Mouse (Mus musculus) lung, embryonic 14.5 days (tissue): ENCODE data around the gene Oaz2. TPM values are rescaled to one million over a fixed set of nuclear protein-coding genes. Genes with fewer than 3 reads are reported as not detected.

Experiments
- ATAC-seq: fragments of 200-750 bp; cut with Nextera tagmentation; 2 replicates; pipeline ENCODE4 v1.8.0; 2017; ENCODE audit warnings: mild to moderate bottlenecking, moderate TSS enrichment, moderate library complexity; ENCODE audit not compliant: insufficient read depth
- DNase-seq: peaks from one replicate; pipeline ENCODE4 v3.0.0-alpha.2; 2015
- H3K27ac ChIP-seq: fragments of 300-500 bp; sonication (generic); 2 replicates; pipeline ENCODE4 v1.5.1; 2014; ENCODE audit warnings: low read depth, mild to moderate bottlenecking, moderate library complexity
- H3K27me3 ChIP-seq: fragments of 300-500 bp; sonication (generic); 2 replicates; pipeline ENCODE4 v1.6.1; 2014; ENCODE audit warnings: low read length, control low read depth; ENCODE audit not compliant: insufficient read depth
- H3K36me3 ChIP-seq: fragments of 300-500 bp; sonication (generic); 2 replicates; pipeline ENCODE4 v1.6.1; 2014; ENCODE audit warnings: control low read depth; ENCODE audit not compliant: insufficient read depth
- H3K4me1 ChIP-seq: fragments of 300-500 bp; sonication (generic); 2 replicates; pipeline ENCODE4 v1.6.1; 2014; ENCODE audit warnings: antibody characterized with exemption, control low read depth; ENCODE audit not compliant: insufficient read depth
- H3K4me2 ChIP-seq: fragments of 300-500 bp; sonication (generic); 2 replicates; pipeline ENCODE4 v1.6.1; 2014; ENCODE audit warnings: mild to moderate bottlenecking
- H3K4me3 ChIP-seq: fragments of 300-500 bp; sonication (generic); 2 replicates; pipeline ENCODE4 v1.5.1; 2014; ENCODE audit warnings: low read depth, low read length
- H3K9ac ChIP-seq: fragments of 300-500 bp; sonication (generic); 2 replicates; pipeline ENCODE4 v1.6.1; 2014
- H3K9me3 ChIP-seq: fragments of 300-500 bp; sonication (generic); 2 replicates; pipeline ENCODE4 v1.6.1; 2016; ENCODE audit warnings: low read depth, low read length, control low read depth
- CTCF ChIP-seq: IDR thresholded peaks from 2 replicates; pipeline ENCODE4 v1.5.1; 2016; ENCODE audit warnings: antibody characterized with exemption, low read depth
- WGBS: fragments of 180-500 bp; shearing (Covaris S2); extraction: QIAGEN DNeasy Blood & Tissue Kit; methylation state at CpG from one replicate; pipeline ENCODE4 v1.1.7; 2014; 5-methylcytosine and 5-hydroxymethylcytosine counted together
- polyA plus RNA-seq: library from polyadenylated mRNA; unstranded; fragments of >200 nt; fragmentation: Nextera tagmentation; extraction: Ambion mirVana; gene quantifications from 2 replicates; pipeline ENCODE4 v1.2.1, GENCODE M21; 2014

Oaz2 gene
- polyA plus RNA-seq, 1 experiment from 2014 or later, result 263 TPM

- Histone ChIP-seq H3K9ac (peak overlapping the region; percentile 73), H3K4me1 (peaks cover 36% of the 10 kb centered on the region), H3K27ac (peak overlapping the region; percentile 66), H3K4me2 (peak overlapping the region; percentile 86), H3K4me3 (peak overlapping the region; percentile 64), H3K27me3 (no peaks in the 10 kb centered on the region), H3K9me3 (no peaks in the 10 kb centered on the region), H3K36me3 (0 out of 2 replicates have a peak, but pooled peaks cover 7% of the 10 kb centered on the region)
- no peak for TF ChIP-seq CTCF
- under 1% methylated on average over 48 of the region's 51 CpGs for WGBS
- ATAC-seq (peak; percentile 97), DNase-seq (peak; percentile 99)
These were observed 8.7 kb downstream of the Oaz2 start for GRCm38 (mm10) chr9:65676358-65677118.

- peak overlapping the region; percentile 10; the same call in 1 of the 2 replicates for H3K27ac ChIP-seq
- H3K4me3 ChIP-seq, result peak overlapping the region; percentile 64
- H3K36me3 ChIP-seq, result peaks cover 8% of the 10 kb centered on the region; the same call in 1 of the 2 replicates
- no peaks in the 10 kb centered on the region for H3K27me3 ChIP-seq
- DNase-seq, result no peak
- H3K4me1 ChIP-seq, result peaks cover 36% of the 10 kb centered on the region
- no peak for TF ChIP-seq CTCF
- H3K9me3 ChIP-seq, result no peaks in the 10 kb centered on the region
- WGBS, result 2% methylated on average over 3 of the region's 3 CpGs
- peak overlapping the region; percentile 86 for H3K4me2 ChIP-seq
- ATAC-seq, result no peak
- H3K9ac ChIP-seq, result peak overlapping the region; percentile 73
These were observed 9.3 kb downstream of the Oaz2 start for GRCm38 (mm10) chr9:65677119-65677462.

GRCm38 (mm10) chr9:65679181-65679761, 11.5 kb downstream of the Oaz2 start:
- WGBS, result 8% methylated on average over 5 of the region's 5 CpGs
- ATAC-seq, result peak; percentile 53; the same call in 1 of the 2 replicates
- peak overlapping the region; percentile 80 for H3K27ac ChIP-seq
- peak overlapping the region; percentile 33; the same call in 1 of the 2 replicates for H3K9ac ChIP-seq
- DNase-seq, result peak; percentile 81
- H3K27me3 ChIP-seq, result no peaks in the 10 kb centered on the region
- peak overlapping the region; percentile 64 for H3K4me3 ChIP-seq
- peaks cover 36% of the 10 kb centered on the region for H3K4me1 ChIP-seq
- no peak for TF ChIP-seq CTCF
- peak overlapping the region; percentile 86 for H3K4me2 ChIP-seq
- no peaks in the 10 kb centered on the region for H3K9me3 ChIP-seq
- H3K36me3 ChIP-seq, result peaks cover 14% of the 10 kb centered on the region; the same call in 1 of the 2 replicates

- Histone ChIP-seq H3K4me1 (peaks cover 36% of the 10 kb centered on the region), H3K4me2 (peak overlapping the region; percentile 33; the same call in 1 of the 2 replicates), H3K9ac (no peak overlapping the region), H3K27ac (peak overlapping the region; percentile 44; the same call in 1 of the 2 replicates), H3K27me3 (no peaks in the 10 kb centered on the region), H3K4me3 (no peak overlapping the region), H3K36me3 (peaks cover 19% of the 10 kb centered on the region; the same call in 1 of the 2 replicates), H3K9me3 (no peaks in the 10 kb centered on the region)
- 58% methylated on average over 4 of the region's 4 CpGs for WGBS
- TF ChIP-seq CTCF, result no peak
- ATAC-seq (no peak), DNase-seq (peak; percentile 64)
These were observed 13.3 kb downstream of the Oaz2 start for GRCm38 (mm10) chr9:65680938-65681633.

- no peaks in the 10 kb centered on the region for H3K27me3 ChIP-seq
- no peaks in the 10 kb centered on the region for H3K9me3 ChIP-seq
- H3K4me1 ChIP-seq, result peaks cover 36% of the 10 kb centered on the region
- 83% methylated on average over 2 of the region's 2 CpGs for WGBS
- no peak overlapping the region for H3K27ac ChIP-seq
- H3K9ac ChIP-seq, result no peak overlapping the region
- no peak overlapping the region for H3K4me3 ChIP-seq
- no peak for TF ChIP-seq CTCF
- H3K36me3 ChIP-seq, result peaks cover 24% of the 10 kb centered on the region
- no peak for DNase-seq
- H3K4me2 ChIP-seq, result no peak overlapping the region
- no peak for ATAC-seq
These were observed 13.8 kb downstream of the Oaz2 start for GRCm38 (mm10) chr9:65681634-65681940.

- no peak overlapping the region for H3K4me3 ChIP-seq
- DNase-seq (no peak), ATAC-seq (no peak)
- no peaks in the 10 kb centered on the region for H3K27me3 ChIP-seq
- no peak overlapping the region for H3K4me2 ChIP-seq
- H3K9ac ChIP-seq, result no peak overlapping the region
- TF ChIP-seq CTCF, result no peak
- no peak overlapping the region for H3K27ac ChIP-seq
- H3K36me3 ChIP-seq, result peaks cover 29% of the 10 kb centered on the region
- no peaks in the 10 kb centered on the region for H3K9me3 ChIP-seq
- WGBS, result 85% methylated on average over 3 of the region's 3 CpGs
- peaks cover 36% of the 10 kb centered on the region for H3K4me1 ChIP-seq
These were observed 14.4 kb downstream of the Oaz2 start for GRCm38 (mm10) chr9:65682183-65682582.

GRCm38 (mm10) chr9:65682994-65683393, 15.2 kb downstream of the Oaz2 start:
- peak; percentile 59 for TF ChIP-seq CTCF
- H3K4me1 ChIP-seq, result peaks cover 32% of the 10 kb centered on the region

More at GRCm38 (mm10) chr9:65682994-65683393, 15.2 kb downstream of the Oaz2 start:
- H3K4me3 ChIP-seq, result no peak overlapping the region
- DNase-seq (peak; percentile 77), ATAC-seq (no peak)
- whole genome bisulfite sequencing, result 65% methylated on average over 1 of the region's 1 CpGs
- no peak overlapping the region for H3K9ac ChIP-seq
- H3K9me3 ChIP-seq, result no peaks in the 10 kb centered on the region
- no peaks in the 10 kb centered on the region for H3K27me3 ChIP-seq
- H3K4me2 ChIP-seq, result no peak overlapping the region
- peaks cover 36% of the 10 kb centered on the region for H3K36me3 ChIP-seq
- no peak overlapping the region for H3K27ac ChIP-seq
